Mouse (Mus musculus): Measurements from ENCODE around the gene Sun5. TPM values are rescaled to one million over a fixed set of nuclear protein-coding genes. Genes with fewer than 3 reads are reported as not detected.
"Not testable (repeated sequence)": the region's sequence is repeated elsewhere in the genome, so short reads cannot be mapped to it uniquely, and the experiment has no call there.

The Sun5 gene
- total and polyA plus RNA-seq, 2 experiments from 2014 or later: not detected

DNA sequence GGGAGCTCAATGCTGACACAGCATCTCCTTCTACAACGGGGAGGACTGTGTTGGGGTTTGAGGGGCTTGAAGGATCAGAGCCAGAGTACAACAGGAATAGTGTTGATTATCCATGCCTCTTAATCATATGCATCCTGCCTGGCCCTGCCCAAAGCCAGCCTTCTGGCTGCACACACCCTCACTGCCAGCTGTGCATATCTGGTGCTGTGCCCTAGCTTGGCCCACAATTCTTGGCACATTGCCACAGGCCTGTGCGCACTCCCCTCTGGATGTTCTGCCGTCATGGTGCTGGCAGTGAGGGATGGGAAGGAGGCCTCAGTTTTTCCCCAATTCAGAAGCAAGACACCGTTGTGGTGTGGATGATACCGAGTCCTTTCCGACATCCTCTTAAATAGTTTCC is 46.3 kb downstream of the Sun5 start:
- H3K9me3 ChIP-seq (ENCODE audit: low read length): no peaks in the 10 kb centered on the region
- H3K4me3 ChIP-seq (ENCODE audit: low read length): no peak overlapping the region
- H3K27ac ChIP-seq: no peak overlapping the region
- H3K4me1 ChIP-seq (ENCODE audit: insufficient read depth, low read length): 0 out of 2 replicates have a peak, but pooled peaks cover 6% of the 10 kb centered on the region
- peak; percentile 72 for DNase-seq (ENCODE audit: low spot score)
- H3K27me3 ChIP-seq (ENCODE audit: insufficient read depth, low read length): no peaks in the 10 kb centered on the region
- TF ChIP-seq CTCF (IDR thresholded peaks at IDR 0.05; ENCODE audit: low read depth): no peak
- H3K9ac ChIP-seq (replicated peaks; ENCODE audit: low read length): no peak overlapping the region
- 39% methylated on average over 6 of the region's 6 CpGs for WGBS
- H3K4me2 ChIP-seq (ENCODE audit: low read depth, low read length): no peak overlapping the region
- peak; percentile 71 for ATAC-seq
- H3K36me3 ChIP-seq (ENCODE audit: insufficient read depth, low read length): no peaks in the 10 kb centered on the region

- no peaks in the 10 kb centered on the region for H3K36me3 ChIP-seq (ENCODE audit: insufficient read depth, low read length)
- DNase-seq (ENCODE audit: low spot score) (no peak), ATAC-seq (no peak)
- no peak overlapping the region for H3K9ac ChIP-seq (replicated peaks; ENCODE audit: low read length)
- TF ChIP-seq CTCF (IDR thresholded peaks at IDR 0.05; ENCODE audit: low read depth): no peak
- 0 out of 2 replicates have a peak, but pooled peaks cover 6% of the 10 kb centered on the region for H3K4me1 ChIP-seq (ENCODE audit: insufficient read depth, low read length)
- no peak overlapping the region for H3K4me3 ChIP-seq (ENCODE audit: low read length)
- H3K27me3 ChIP-seq (ENCODE audit: insufficient read depth, low read length): no peaks in the 10 kb centered on the region
- 97% methylated on average over 2 of the region's 2 CpGs for WGBS
- no peaks in the 10 kb centered on the region for H3K9me3 ChIP-seq (ENCODE audit: low read length)
- no peak overlapping the region for H3K4me2 ChIP-seq (ENCODE audit: low read depth, low read length)
- no peak overlapping the region for H3K27ac ChIP-seq
Observed at GRCm38 (mm10) chr2:153822005-153822543, 48.8 kb downstream of the Sun5 start.

DNA sequence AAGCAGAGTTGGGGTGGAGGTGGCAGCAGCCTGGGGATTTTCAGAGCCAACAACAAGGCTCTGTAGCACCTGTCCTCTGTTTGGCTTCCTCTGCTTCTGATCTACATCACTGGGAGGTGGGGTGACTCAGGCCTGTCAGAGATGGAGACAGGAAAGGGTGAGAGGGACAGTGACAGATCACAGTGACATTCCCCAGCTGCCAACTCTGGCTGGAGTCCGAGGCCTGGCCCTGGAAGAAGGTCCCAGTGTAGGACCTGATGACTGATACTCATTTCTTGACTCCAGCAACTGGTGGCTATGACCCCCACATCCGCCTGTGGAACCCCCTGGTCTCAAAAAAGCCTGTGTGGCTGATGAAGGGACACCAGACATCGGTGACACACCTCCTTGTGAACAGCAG is 61.0 kb downstream of the Sun5 start:
- H3K4me1 ChIP-seq (ENCODE audit: insufficient read depth, low read length): no peaks in the 10 kb centered on the region
- H3K4me3 ChIP-seq (ENCODE audit: low read length): no peak overlapping the region
- H3K9me3 ChIP-seq (ENCODE audit: low read length): no peaks in the 10 kb centered on the region
- no peaks in the 10 kb centered on the region for H3K36me3 ChIP-seq (ENCODE audit: insufficient read depth, low read length)
- ATAC-seq: no peak
- no peak overlapping the region for H3K9ac ChIP-seq (replicated peaks; ENCODE audit: low read length)
- H3K27me3 ChIP-seq (ENCODE audit: insufficient read depth, low read length): no peaks in the 10 kb centered on the region
- H3K4me2 ChIP-seq (ENCODE audit: low read depth, low read length): no peak overlapping the region
- TF ChIP-seq CTCF (IDR thresholded peaks at IDR 0.05; ENCODE audit: low read depth): no peak
- WGBS: 76% methylated on average over 3 of the region's 3 CpGs
- H3K27ac ChIP-seq: no peak overlapping the region
- no peak for DNase-seq (ENCODE audit: low spot score)

GRCm38 (mm10) chr2:153808841-153809240 is 62.0 kb downstream of the Sun5 start:
- WGBS: 84% methylated on average over 6 of the region's 6 CpGs
- DNase-seq (ENCODE audit: low spot score): no peak
- H3K4me2 ChIP-seq (ENCODE audit: low read depth, low read length): no peak overlapping the region

GRCm38 (mm10) chr2:153808146-153808545 is 62.7 kb downstream of the Sun5 start:
- no peak for DNase-seq (ENCODE audit: low spot score)

More at GRCm38 (mm10) chr2:153808841-153809240, 62.0 kb downstream of the Sun5 start:
- H3K27me3 ChIP-seq (ENCODE audit: insufficient read depth, low read length): no peaks in the 10 kb centered on the region
- no peaks in the 10 kb centered on the region for H3K9me3 ChIP-seq (ENCODE audit: low read length)
- H3K27ac ChIP-seq: no peak overlapping the region
- H3K4me3 ChIP-seq (ENCODE audit: low read length): no peak overlapping the region
- no peak overlapping the region for H3K9ac ChIP-seq (replicated peaks; ENCODE audit: low read length)
- no peak for ATAC-seq
- no peaks in the 10 kb centered on the region for H3K4me1 ChIP-seq (ENCODE audit: insufficient read depth, low read length)
- TF ChIP-seq CTCF (IDR thresholded peaks at IDR 0.05; ENCODE audit: low read depth): no peak
- H3K36me3 ChIP-seq (ENCODE audit: insufficient read depth, low read length): no peaks in the 10 kb centered on the region

DNA sequence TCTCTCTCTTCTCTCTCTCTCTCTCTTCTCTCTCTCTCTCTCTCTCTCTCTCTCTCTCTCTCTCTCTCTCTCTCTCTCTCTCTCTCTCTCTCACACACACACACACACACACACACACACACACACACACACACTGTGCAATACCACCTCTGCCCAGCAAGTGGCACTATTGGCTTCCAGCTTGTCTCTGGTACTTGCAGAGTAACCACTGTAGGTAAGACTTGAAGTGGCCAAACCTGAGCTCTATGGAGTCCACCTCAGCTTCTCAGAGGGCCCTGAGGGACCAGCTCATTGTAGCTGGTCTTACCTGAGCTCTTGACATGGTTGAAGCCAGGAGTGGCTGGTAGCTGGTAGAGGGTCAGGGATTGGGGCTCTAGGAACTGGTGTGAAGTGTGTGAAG is 63.4 kb downstream of the Sun5 start:
- not testable (repeated sequence) for H3K36me3 ChIP-seq (ENCODE audit: insufficient read depth, low read length); H3K27me3 ChIP-seq (ENCODE audit: insufficient read depth, low read length); H3K27ac ChIP-seq; H3K4me3 ChIP-seq (ENCODE audit: low read length); H3K4me1 ChIP-seq (ENCODE audit: insufficient read depth, low read length); H3K9ac ChIP-seq (replicated peaks; ENCODE audit: low read length); H3K4me2 ChIP-seq (ENCODE audit: low read depth, low read length); H3K9me3 ChIP-seq (ENCODE audit: low read length)
- peak; percentile 77 for DNase-seq (ENCODE audit: low spot score)
- peak; percentile 62; the same call in 1 of the 2 replicates for ATAC-seq
- peak; percentile 84 for TF ChIP-seq CTCF (IDR thresholded peaks at IDR 0.05; ENCODE audit: low read depth)

More at GRCm38 (mm10) chr2:153808146-153808545, 62.7 kb downstream of the Sun5 start:
- no peaks in the 10 kb centered on the region for H3K27me3 ChIP-seq (ENCODE audit: insufficient read depth, low read length)
- H3K4me2 ChIP-seq (ENCODE audit: low read depth, low read length): no peak overlapping the region
- 70% methylated on average over 8 of the region's 8 CpGs for WGBS
- no peak overlapping the region for H3K27ac ChIP-seq
- H3K4me3 ChIP-seq (ENCODE audit: low read length): no peak overlapping the region
- H3K9me3 ChIP-seq (ENCODE audit: low read length): no peaks in the 10 kb centered on the region
- H3K36me3 ChIP-seq (ENCODE audit: insufficient read depth, low read length): no peaks in the 10 kb centered on the region
- H3K4me1 ChIP-seq (ENCODE audit: insufficient read depth, low read length): no peaks in the 10 kb centered on the region
- peak; percentile 2; the same call in 1 of the 2 replicates for ATAC-seq
- no peak overlapping the region for H3K9ac ChIP-seq (replicated peaks; ENCODE audit: low read length)
- no peak for TF ChIP-seq CTCF (IDR thresholded peaks at IDR 0.05; ENCODE audit: low read depth)

Other genes starting within 250 kb of the Sun5 start
- gene Commd7, start 238.3 kb downstream of the Sun5 start, total RNA-seq (2014; rRNA removed): 21.2 and 25.7 TPM in 2 replicates
- gene Commd7, start 238.3 kb downstream of the Sun5 start, polyA plus RNA-seq (2015; fragmentation: Nextera tagmentation; extraction: Ambion mirVana): 88.0 and 93.4 TPM in 2 replicates
- gene Dnmt3b, start 221.6 kb downstream of the Sun5 start, total RNA-seq (2014; rRNA removed): 2.5 and 2.9 TPM in 2 replicates
- 2.7 and 2.8 TPM in 2 replicates for gene Dnmt3b, start 221.6 kb downstream of the Sun5 start, polyA plus RNA-seq (2015; fragmentation: Nextera tagmentation; extraction: Ambion mirVana)
- gene Dnmt3c, start 174.4 kb downstream of the Sun5 start, total RNA-seq (2014; rRNA removed): not detected in 2 replicates
- 0.10 TPM in 1 of 2 replicates, not detected in the other for gene Dnmt3c, start 174.4 kb downstream of the Sun5 start, polyA plus RNA-seq (2015; fragmentation: Nextera tagmentation; extraction: Ambion mirVana)
- 75.0 and 82.8 TPM in 2 replicates for gene Mapre1, start 129.8 kb downstream of the Sun5 start, total RNA-seq (2014; rRNA removed)
- gene Mapre1, start 129.8 kb downstream of the Sun5 start, polyA plus RNA-seq (2015; fragmentation: Nextera tagmentation; extraction: Ambion mirVana): 354 and 355 TPM in 2 replicates
- gene Efcab8, start 91.2 kb downstream of the Sun5 start, total RNA-seq (2014; rRNA removed): not detected in 2 replicates
- gene Efcab8, start 91.2 kb downstream of the Sun5 start, polyA plus RNA-seq (2015; fragmentation: Nextera tagmentation; extraction: Ambion mirVana): 0.04 TPM in 1 of 2 replicates, not detected in the other
- 0.25 and 0.26 TPM in 2 replicates for gene Bpifb2, start 4.0 kb upstream of the Sun5 start, total RNA-seq (2014; rRNA removed)
- gene Bpifb2, start 4.0 kb upstream of the Sun5 start, polyA plus RNA-seq (2015; fragmentation: Nextera tagmentation; extraction: Ambion mirVana): 0.29 and 0.49 TPM in 2 replicates
- not detected in 2 replicates for gene Bpifb6, start 29.3 kb upstream of the Sun5 start, total RNA-seq (2014; rRNA removed)
- gene Bpifb6, start 29.3 kb upstream of the Sun5 start, polyA plus RNA-seq (2015; fragmentation: Nextera tagmentation; extraction: Ambion mirVana): 0.14 and 0.24 TPM in 2 replicates
- not detected in 2 replicates for gene Bpifb3, start 47.1 kb upstream of the Sun5 start, total RNA-seq (2014; rRNA removed)
- gene Bpifb3, start 47.1 kb upstream of the Sun5 start, polyA plus RNA-seq (2015; fragmentation: Nextera tagmentation; extraction: Ambion mirVana): not detected in 2 replicates
- gene Bpifb4, start 67.1 kb upstream of the Sun5 start, total RNA-seq (2014; rRNA removed): not detected in 2 replicates
- gene Bpifb4, start 67.1 kb upstream of the Sun5 start, polyA plus RNA-seq (2015; fragmentation: Nextera tagmentation; extraction: Ambion mirVana): 0.16 TPM in 1 of 2 replicates, not detected in the other
- gene Bpifa6, start 103.9 kb upstream of the Sun5 start, total RNA-seq (2014; rRNA removed): not detected in 2 replicates
- not detected in 2 replicates for gene Bpifa6, start 103.9 kb upstream of the Sun5 start, polyA plus RNA-seq (2015; fragmentation: Nextera tagmentation; extraction: Ambion mirVana)
- 0.86 TPM in 1 of 2 replicates, not detected in the other for gene Bpifa2, start 137.2 kb upstream of the Sun5 start, total RNA-seq (2014; rRNA removed)
- gene Bpifa2, start 137.2 kb upstream of the Sun5 start, polyA plus RNA-seq (2015; fragmentation: Nextera tagmentation; extraction: Ambion mirVana): not detected in 2 replicates

All from hindbrain, postnatal 0 days (tissue).